Mouse (Mus musculus) intestine, embryonic 16.5 days (tissue): Measurements from ENCODE around the gene Pear1. TPM values are rescaled to one million over a fixed set of nuclear protein-coding genes. Genes with fewer than 3 reads are reported as not detected.

Experiments
- ATAC-seq: fragments of 200-750 bp; cut with Nextera tagmentation; 2 replicates; pipeline ENCODE4 v1.8.0; 2017; ENCODE audit warnings: moderate TSS enrichment, moderate library complexity
- H3K27ac ChIP-seq: fragments of 300-500 bp; sonication (generic); 2 replicates; pipeline ENCODE4 v1.5.1; 2014; ENCODE audit warnings: mild to moderate bottlenecking, low read length
- H3K27me3 ChIP-seq: fragments of 300-500 bp; sonication (generic); replicated peaks from 2 replicates; pipeline ENCODE4 v1.6.1; 2014; ENCODE audit warnings: low read length, control low read depth, mixed read lengths; ENCODE audit not compliant: control insufficient read depth, insufficient read depth
- H3K36me3 ChIP-seq: fragments of 300-500 bp; sonication (generic); 2 replicates; pipeline ENCODE4 v1.6.1; 2014; ENCODE audit warnings: low read length, control low read depth; ENCODE audit not compliant: control insufficient read depth, insufficient read depth
- H3K4me1 ChIP-seq: fragments of 300-500 bp; sonication (generic); 2 replicates; pipeline ENCODE4 v1.6.1; 2014; ENCODE audit warnings: low read length, control low read depth, mixed read lengths; ENCODE audit not compliant: control insufficient read depth, insufficient read depth
- H3K4me2 ChIP-seq: fragments of 300-500 bp; sonication (generic); 2 replicates; pipeline ENCODE4 v1.6.1; 2014; ENCODE audit warnings: low read depth, low read length, control low read depth
- H3K4me3 ChIP-seq: fragments of 300-500 bp; sonication (generic); 2 replicates; pipeline ENCODE4 v1.5.1; 2014; ENCODE audit warnings: mild to moderate bottlenecking, low read length
- H3K9ac ChIP-seq: fragments of 300-500 bp; sonication (generic); 2 replicates; pipeline ENCODE4 v1.6.1; 2014; ENCODE audit warnings: low read depth, low read length
- H3K9me3 ChIP-seq: fragments of 300-500 bp; sonication (generic); 2 replicates; pipeline ENCODE4 v1.6.1; 2016; ENCODE audit warnings: low read length, control low read depth; ENCODE audit not compliant: control insufficient read depth
- WGBS: fragments of 180-500 bp; shearing (Covaris S2); extraction: QIAGEN DNeasy Blood & Tissue Kit; methylation state at CpG from one replicate; pipeline ENCODE4 v1.1.7; 2014; 5-methylcytosine and 5-hydroxymethylcytosine counted together
- polyA plus RNA-seq: library from polyadenylated mRNA; unstranded; fragments of >200 nt; fragmentation: Nextera tagmentation; extraction: Ambion mirVana; gene quantifications from 2 replicates; pipeline ENCODE4 v1.2.1, GENCODE M21; 2015

Pear1 gene
- polyA plus RNA-seq, 1 experiment from 2014 or later, result 22.2 TPM

DNA sequence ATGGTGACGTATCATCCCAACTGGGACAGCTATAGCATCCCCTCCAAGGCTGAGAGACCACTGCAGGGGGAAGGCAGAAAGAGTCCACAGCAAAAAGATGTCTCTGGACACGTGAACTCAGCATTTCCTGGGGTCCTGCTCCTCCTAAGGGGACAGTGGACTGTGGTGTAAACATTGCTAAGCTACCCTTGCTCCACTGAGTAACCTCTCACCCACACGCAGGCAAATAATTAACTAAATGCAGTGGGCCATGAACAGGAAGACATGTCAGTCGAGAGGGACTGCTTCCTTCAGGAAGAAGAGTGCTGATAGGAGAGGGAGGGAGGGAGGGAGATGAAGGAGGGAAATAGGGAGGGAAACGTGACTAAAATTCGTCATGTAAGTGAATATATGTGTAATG lies 53.0 kb downstream of the Pear1 start:
- no peak overlapping the region for H3K4me3 ChIP-seq
- ATAC-seq, result peak; percentile 45; the same call in 1 of the 2 replicates
- peaks cover 16% of the 10 kb centered on the region for H3K4me1 ChIP-seq
- 29% methylated on average over 6 of the region's 6 CpGs for WGBS
- H3K27ac ChIP-seq, result no peak overlapping the region
- no peaks in the 10 kb centered on the region for H3K9me3 ChIP-seq
- no peak overlapping the region for H3K9ac ChIP-seq
- H3K27me3 ChIP-seq, result no peaks in the 10 kb centered on the region
- no peaks in the 10 kb centered on the region for H3K36me3 ChIP-seq
- no peak overlapping the region for H3K4me2 ChIP-seq

DNA sequence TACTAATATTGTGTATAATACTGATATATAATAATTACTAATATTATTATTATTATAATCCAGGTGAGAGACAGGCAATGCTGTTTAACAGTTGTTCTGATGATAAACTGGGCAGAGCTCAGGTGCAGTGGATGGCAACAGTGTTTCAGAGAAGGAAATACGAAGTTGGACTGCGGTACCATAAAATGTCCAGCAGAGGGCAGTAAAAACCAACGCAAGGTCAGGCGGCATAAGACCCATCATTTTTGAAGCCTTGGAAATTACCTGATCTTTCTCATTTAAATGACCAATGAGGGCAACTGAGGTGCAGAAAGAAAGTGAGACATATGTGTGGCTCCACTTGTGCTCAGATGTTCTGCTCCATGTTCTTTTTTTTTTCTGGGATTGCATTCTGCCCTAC lies 53.8 kb downstream of the Pear1 start:
- H3K9me3 ChIP-seq, result no peaks in the 10 kb centered on the region
- no peak overlapping the region for H3K9ac ChIP-seq
- peaks cover 24% of the 10 kb centered on the region for H3K4me1 ChIP-seq
- H3K4me3 ChIP-seq, result no peak overlapping the region
- H3K36me3 ChIP-seq, result no peaks in the 10 kb centered on the region
- no peak overlapping the region for H3K27ac ChIP-seq
- WGBS, result 2% methylated on average over 4 of the region's 4 CpGs
- H3K4me2 ChIP-seq, result no peak overlapping the region
- ATAC-seq, result no peak
- no peaks in the 10 kb centered on the region for H3K27me3 ChIP-seq

DNA sequence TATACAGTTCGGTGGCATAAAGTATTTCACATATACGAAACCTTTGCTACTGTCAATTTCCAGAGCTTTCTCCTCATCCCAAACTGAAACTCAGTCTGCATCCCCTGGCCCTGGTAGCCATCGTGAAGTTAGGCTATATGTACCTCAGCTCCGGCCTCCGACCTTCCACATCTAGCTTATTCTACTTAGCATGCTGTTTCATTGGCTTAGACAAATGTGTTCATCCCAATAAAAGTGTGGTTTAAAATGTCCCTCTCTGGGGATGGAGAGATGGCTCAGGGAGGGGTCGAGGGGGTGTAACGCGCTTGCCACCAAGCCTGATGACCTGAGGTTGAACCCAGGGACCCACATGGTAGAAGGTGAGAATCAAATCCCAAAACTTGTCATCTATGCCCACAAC lies 54.6 kb downstream of the Pear1 start:
- Histone ChIP-seq H3K4me1 (peaks cover 32% of the 10 kb centered on the region), H3K4me3 (no peak overlapping the region), H3K36me3 (no peaks in the 10 kb centered on the region), H3K9ac (no peak overlapping the region), H3K27ac (no peak overlapping the region), H3K27me3 (no peaks in the 10 kb centered on the region), H3K9me3 (no peaks in the 10 kb centered on the region), H3K4me2 (no peak overlapping the region)
- ATAC-seq, result no peak
- WGBS, result 81% methylated on average over 8 of the region's 8 CpGs

DNA sequence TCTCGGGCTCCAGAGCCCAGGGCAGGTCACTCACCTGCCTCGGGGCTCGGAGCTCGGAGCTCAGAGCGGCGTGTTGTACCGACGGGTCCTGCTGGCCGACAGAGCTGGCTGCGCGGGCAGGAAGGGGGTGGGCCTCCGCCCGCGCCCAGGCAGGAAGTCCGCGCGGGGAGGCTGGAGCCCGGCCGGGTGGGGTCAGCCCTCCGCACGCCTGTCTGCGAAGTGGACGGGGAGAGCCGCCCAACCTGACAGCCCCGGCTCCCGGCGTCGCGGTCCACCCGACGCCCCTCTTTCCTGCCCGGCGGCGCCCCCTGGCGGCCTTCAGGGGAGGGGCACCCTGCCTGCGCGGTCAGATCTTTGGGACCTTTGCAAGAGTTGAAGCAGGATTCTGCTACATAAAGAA lies 55.3 kb downstream of the Pear1 start:
- H3K9ac ChIP-seq, result peak overlapping the region; percentile 71
- under 1% methylated on average over 37 of the region's 37 CpGs for WGBS
- ATAC-seq, result peak; percentile 70

DNA sequence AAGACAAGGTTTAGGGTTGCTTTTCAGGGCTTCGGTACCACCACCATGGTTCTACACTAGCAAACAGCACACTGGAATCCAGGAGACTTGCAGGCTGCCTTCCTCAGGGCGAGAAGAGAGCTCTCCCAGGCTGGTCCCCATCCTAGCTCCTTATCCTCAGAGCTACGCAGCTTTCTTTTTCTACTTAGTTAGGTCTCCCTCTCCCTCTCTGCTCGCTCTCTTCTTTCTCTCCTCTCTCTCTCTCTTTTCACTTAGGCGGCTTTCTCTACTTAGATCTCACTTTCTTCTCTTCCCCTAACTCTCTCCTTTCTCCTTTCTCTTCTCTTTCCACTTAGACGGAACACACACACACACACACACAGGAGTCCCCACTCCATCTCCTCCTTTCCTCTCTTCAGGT lies 55.7 kb downstream of the Pear1 start:
- H3K4me3 ChIP-seq, result peak overlapping the region; percentile 52
- H3K4me1 ChIP-seq, result peaks cover 42% of the 10 kb centered on the region
- H3K36me3 ChIP-seq, result no peaks in the 10 kb centered on the region
- H3K9ac ChIP-seq, result peak overlapping the region; percentile 71
- no peaks in the 10 kb centered on the region for H3K27me3 ChIP-seq
- no peaks in the 10 kb centered on the region for H3K9me3 ChIP-seq
- ATAC-seq, result no peak
- WGBS, result 33% methylated on average over 6 of the region's 6 CpGs
- peak overlapping the region; percentile 62 for H3K4me2 ChIP-seq
- peak overlapping the region; percentile 72 for H3K27ac ChIP-seq

More for the DNA sequence above, 55.3 kb downstream of the Pear1 start:
- Histone ChIP-seq H3K27me3 (no peaks in the 10 kb centered on the region), H3K36me3 (no peaks in the 10 kb centered on the region), H3K27ac (peak overlapping the region; percentile 72), H3K9me3 (no peaks in the 10 kb centered on the region), H3K4me1 (peaks cover 38% of the 10 kb centered on the region), H3K4me3 (peak overlapping the region; percentile 52), H3K4me2 (peak overlapping the region; percentile 62)

- ATAC-seq, result no peak
- Histone ChIP-seq H3K27ac (peak overlapping the region; percentile 72), H3K9me3 (no peaks in the 10 kb centered on the region), H3K4me2 (peak overlapping the region; percentile 62), H3K4me1 (peaks cover 49% of the 10 kb centered on the region), H3K27me3 (no peaks in the 10 kb centered on the region), H3K36me3 (no peaks in the 10 kb centered on the region), H3K4me3 (peak overlapping the region; percentile 52), H3K9ac (peak overlapping the region; percentile 71)
- 73% methylated on average over 8 of the region's 8 CpGs for WGBS
Measured at GRCm38 (mm10) chr3:87767764-87768163, 56.3 kb downstream of the Pear1 start.

DNA sequence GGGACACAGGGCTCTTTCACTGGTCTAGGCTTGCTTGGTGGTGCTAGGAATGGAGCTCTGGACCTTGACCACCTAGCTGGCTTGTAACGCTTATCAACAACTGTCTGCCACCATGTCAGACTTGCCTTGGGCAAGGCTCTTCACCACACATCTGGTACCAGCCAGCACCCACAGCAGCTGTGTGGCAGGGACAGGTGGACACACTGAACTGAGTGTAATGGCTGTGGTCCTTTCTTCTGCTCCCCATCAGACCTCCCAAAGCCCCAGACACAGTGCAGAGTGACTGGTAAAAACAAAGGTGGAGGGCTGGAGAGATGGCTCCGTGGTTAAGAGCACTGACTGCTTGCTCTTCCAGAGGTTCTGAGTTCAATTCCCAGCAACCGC lies 57.8 kb downstream of the Pear1 start:
- WGBS, result 76% methylated on average over 3 of the region's 3 CpGs
- Histone ChIP-seq H3K4me2 (peak overlapping the region; percentile 55; the same call in 1 of the 2 replicates), H3K27ac (peak overlapping the region; percentile 89), H3K4me1 (peaks cover 63% of the 10 kb centered on the region), H3K27me3 (no peaks in the 10 kb centered on the region), H3K9me3 (no peaks in the 10 kb centered on the region), H3K9ac (peak overlapping the region; percentile 62; the same call in 1 of the 2 replicates), H3K4me3 (no peak overlapping the region; the same call in 1 of the 2 replicates), H3K36me3 (no peaks in the 10 kb centered on the region)
- no peak for ATAC-seq

- Histone ChIP-seq H3K36me3 (no peaks in the 10 kb centered on the region), H3K4me3 (peak overlapping the region; percentile 20; the same call in 1 of the 2 replicates), H3K27ac (peak overlapping the region; percentile 89), H3K4me2 (peak overlapping the region; percentile 55), H3K27me3 (no peaks in the 10 kb centered on the region), H3K9me3 (no peaks in the 10 kb centered on the region), H3K9ac (peak overlapping the region; percentile 62), H3K4me1 (peaks cover 61% of the 10 kb centered on the region)
- ATAC-seq, result no peak
- 72% methylated on average over 5 of the region's 5 CpGs for WGBS
Measured at GRCm38 (mm10) chr3:87765631-87766283, 58.3 kb downstream of the Pear1 start.

GRCm38 (mm10) chr3:87765091-87765490 lies 59.0 kb downstream of the Pear1 start:
- no peaks in the 10 kb centered on the region for H3K27me3 ChIP-seq
- peak; percentile 18 for ATAC-seq
- WGBS, result 18% methylated on average over 10 of the region's 10 CpGs

More at GRCm38 (mm10) chr3:87765091-87765490, 59.0 kb downstream of the Pear1 start:
- H3K4me3 ChIP-seq, result peak overlapping the region; percentile 20
- H3K4me1 ChIP-seq, result peaks cover 60% of the 10 kb centered on the region
- H3K36me3 ChIP-seq, result no peaks in the 10 kb centered on the region
- H3K27ac ChIP-seq, result peak overlapping the region; percentile 89
- no peaks in the 10 kb centered on the region for H3K9me3 ChIP-seq
- H3K4me2 ChIP-seq, result peak overlapping the region; percentile 55
- peak overlapping the region; percentile 62 for H3K9ac ChIP-seq
